Mouse (Mus musculus) MEL (cell line): Measurements from ENCODE around the gene Zmiz1. TPM values are rescaled to one million over a fixed set of nuclear protein-coding genes. Genes with fewer than 3 reads are reported as not detected.

Experiments
- DNase-seq: peaks from one replicate; pipeline ENCODE4 v3.0.0; 2011; ENCODE audit warnings: low read depth, low spot score
- H3K27ac ChIP-seq: 2 replicates; pipeline ENCODE4 v1.5.1; 2012; ENCODE audit warnings: low read depth, mild to moderate bottlenecking, control low read depth, low read length, moderate library complexity; ENCODE audit not compliant: control insufficient read depth
- H3K27me3 ChIP-seq, 2 experiments: fragments of 150-350 bp in 1 of 2; sonication (generic) in 1 of 2; 2 replicates each; pipeline ENCODE4 v1.6.1; 2012; ENCODE audit warnings: low read length in 2 of 2, mild to moderate bottlenecking in 2 of 2, improper control_type of control experiment in 1 of 2, moderate library complexity in 1 of 2; ENCODE audit not compliant: insufficient read depth in 2 of 2, control insufficient read depth in 1 of 2
- H3K36me3 ChIP-seq, 2 experiments: 2 replicates each; pipeline ENCODE4 v1.6.1; 2012 to 2014; ENCODE audit warnings: low read length in 2 of 2, improper control_type of control experiment in 1 of 2, inconsistent platforms in 1 of 2, mild to moderate bottlenecking in 1 of 2; ENCODE audit not compliant: insufficient read depth in 2 of 2, control insufficient read depth in 1 of 2
- H3K4me1 ChIP-seq, 2 experiments: fragments of 150-350 bp in 1 of 2; sonication (generic) in 1 of 2; 2 replicates each; pipeline ENCODE4 v1.6.1; 2012; ENCODE audit warnings: low read length in 2 of 2, improper control_type of control experiment in 1 of 2, mild to moderate bottlenecking in 1 of 2; ENCODE audit not compliant: insufficient read depth in 2 of 2, control insufficient read depth in 1 of 2
- H3K4me3 ChIP-seq, 2 experiments: fragments of 150-350 bp in 1 of 2; sonication (generic) in 1 of 2; 2 replicates each; pipeline ENCODE4 v1.5.1; 2012; ENCODE audit warnings: low read depth in 2 of 2, low read length in 2 of 2, mild to moderate bottlenecking in 2 of 2, moderate library complexity in 2 of 2, control low read depth in 1 of 2, improper control_type of control experiment in 1 of 2; ENCODE audit not compliant: control insufficient read depth in 1 of 2, insufficient read depth in 1 of 2
- H3K79me2 ChIP-seq: 2 replicates; pipeline ENCODE4 v1.6.1; 2012; ENCODE audit warnings: mild to moderate bottlenecking, low read length, moderate library complexity; ENCODE audit not compliant: control insufficient read depth, poor library complexity, insufficient read depth
- H3K9ac ChIP-seq: 2 replicates; pipeline ENCODE4 v1.6.1; 2012; ENCODE audit warnings: low read depth, mild to moderate bottlenecking, control low read depth, low read length, moderate library complexity; ENCODE audit not compliant: control insufficient read depth, poor library complexity, severe bottlenecking
- H3K9me3 ChIP-seq: fragments of 150-350 bp; sonication (generic); replicated peaks from 2 replicates; pipeline ENCODE4 v1.6.1; 2012; ENCODE audit warnings: mild to moderate bottlenecking, low read length, improper control_type of control experiment, moderate library complexity; ENCODE audit not compliant: insufficient read depth
- BHLHE40 ChIP-seq: IDR thresholded peaks from 2 replicates; pipeline ENCODE4 v1.6.1; 2012; ENCODE audit warnings: low read depth, mild to moderate bottlenecking, inconsistent platforms, low read length, improper control_type of control experiment, borderline replicate concordance
- CHD1 ChIP-seq: IDR thresholded peaks from 2 replicates; pipeline ENCODE4 v1.6.1; 2012; ENCODE audit warnings: low read depth, mild to moderate bottlenecking, inconsistent platforms, low read length, improper control_type of control experiment
- CTCF ChIP-seq, 3 experiments: IDR thresholded peaks in 2 of 3; conservative IDR thresholded peaks in 1 of 3; 2 replicates each; pipeline ENCODE4 v1.5.1; 2011 to 2012; ENCODE audit warnings: low read length in 3 of 3, low read depth in 2 of 3, mild to moderate bottlenecking in 2 of 3, improper control_type of control experiment in 1 of 3, inconsistent platforms in 1 of 3, mixed read lengths in 1 of 3, moderate library complexity in 1 of 3; ENCODE audit not compliant: control insufficient read depth in 1 of 3, insufficient read depth in 1 of 3, poor library complexity in 1 of 3, severe bottlenecking in 1 of 3
- E2F4 ChIP-seq: IDR thresholded peaks from 2 replicates; pipeline ENCODE4 v1.6.1; 2011; ENCODE audit warnings: low read depth, low read length, improper control_type of control experiment, borderline replicate concordance
- ELF1 ChIP-seq: IDR thresholded peaks from 2 replicates; pipeline ENCODE4 v1.6.1; 2014; ENCODE audit warnings: low read depth, mild to moderate bottlenecking, inconsistent platforms, low read length, improper control_type of control experiment, moderate library complexity
- ETS1 ChIP-seq: IDR thresholded peaks from 2 replicates; pipeline ENCODE4 v1.6.1; 2012; ENCODE audit warnings: low read depth, mild to moderate bottlenecking, inconsistent platforms, low read length, improper control_type of control experiment, moderate library complexity
- GABPA ChIP-seq: IDR thresholded peaks from 2 replicates; pipeline ENCODE4 v1.6.1; 2012; ENCODE audit warnings: low read depth, mild to moderate bottlenecking, inconsistent platforms, low read length, improper control_type of control experiment, moderate library complexity
- GATA1 ChIP-seq: IDR thresholded peaks from 2 replicates; pipeline ENCODE4 v1.6.1; 2011; ENCODE audit warnings: low read depth, low read length, improper control_type of control experiment
- JUND ChIP-seq: IDR thresholded peaks from 2 replicates; pipeline ENCODE4 v1.6.1; 2011; ENCODE audit warnings: low read depth, mild to moderate bottlenecking, improper control_type of control experiment, low read length
- MEF2A ChIP-seq: IDR thresholded peaks from 2 replicates; pipeline ENCODE4 v1.6.1; 2014; ENCODE audit warnings: low read depth, mild to moderate bottlenecking, inconsistent platforms, low read length, improper control_type of control experiment; ENCODE audit not compliant: poor library complexity, insufficient replicate concordance, severe bottlenecking; ENCODE audit errors: extremely low read depth
- MXI1 ChIP-seq: IDR thresholded peaks from 2 replicates; pipeline ENCODE4 v1.6.1; 2011; ENCODE audit warnings: mild to moderate bottlenecking, low read depth, low read length, improper control_type of control experiment
- MYB ChIP-seq: IDR thresholded peaks from 2 replicates; pipeline ENCODE4 v1.6.1; 2011; ENCODE audit warnings: mild to moderate bottlenecking, low read depth, low read length, improper control_type of control experiment
- MYC ChIP-seq: IDR thresholded peaks from 2 replicates; pipeline ENCODE4 v1.6.1; 2011; ENCODE audit warnings: low read depth, mild to moderate bottlenecking, low read length, improper control_type of control experiment, moderate library complexity
- NRF1 ChIP-seq: IDR thresholded peaks from 2 replicates; pipeline ENCODE4 v1.6.1; 2014; ENCODE audit warnings: low read depth, mild to moderate bottlenecking, inconsistent platforms, low read length, improper control_type of control experiment, moderate library complexity; ENCODE audit not compliant: poor library complexity, insufficient read depth, severe bottlenecking
- POLR2AphosphoS2 ChIP-seq: IDR thresholded peaks from 2 replicates; pipeline ENCODE4 v1.6.1; 2011; ENCODE audit warnings: low read length, improper control_type of control experiment
- POLR2AphosphoS5 ChIP-seq: IDR thresholded peaks from 2 replicates; pipeline ENCODE4 v1.6.1; 2012; ENCODE audit warnings: low read depth, borderline replicate concordance, mild to moderate bottlenecking, inconsistent platforms, low read length, moderate library complexity, mixed read lengths
- RAD21 ChIP-seq: IDR thresholded peaks from 2 replicates; pipeline ENCODE4 v1.6.1; 2011; ENCODE audit warnings: mild to moderate bottlenecking, low read depth, low read length, improper control_type of control experiment
- RCOR1 ChIP-seq: IDR thresholded peaks from 2 replicates; pipeline ENCODE4 v1.6.1; 2012; ENCODE audit warnings: low read depth, mild to moderate bottlenecking, inconsistent platforms, low read length, improper control_type of control experiment
- SIN3A ChIP-seq: IDR thresholded peaks from 2 replicates; pipeline ENCODE4 v1.6.1; 2012; ENCODE audit warnings: low read length, improper control_type of control experiment, inconsistent platforms
- SMC3 ChIP-seq: IDR thresholded peaks from 2 replicates; pipeline ENCODE4 v1.6.1; 2011; ENCODE audit warnings: low read depth, low read length, improper control_type of control experiment
- TAL1 ChIP-seq: IDR thresholded peaks from 2 replicates; pipeline ENCODE4 v1.6.1; 2012; ENCODE audit warnings: mild to moderate bottlenecking, inconsistent platforms, low read length, moderate library complexity, mixed read lengths
- TCF12 ChIP-seq: IDR thresholded peaks from 2 replicates; pipeline ENCODE4 v1.6.1; 2014; ENCODE audit warnings: low read depth, mild to moderate bottlenecking, inconsistent platforms, low read length, improper control_type of control experiment, moderate library complexity
- UBTF ChIP-seq: IDR thresholded peaks from 2 replicates; pipeline ENCODE4 v1.6.1; 2012; ENCODE audit warnings: low read depth, mild to moderate bottlenecking, inconsistent platforms, low read length, improper control_type of control experiment, moderate library complexity, borderline replicate concordance; ENCODE audit not compliant: insufficient read depth
- USF1 ChIP-seq: IDR thresholded peaks from 2 replicates; pipeline ENCODE4 v1.6.1; 2014; ENCODE audit warnings: low read depth, mild to moderate bottlenecking, inconsistent platforms, low read length, improper control_type of control experiment, moderate library complexity
- ZC3H11A ChIP-seq: IDR thresholded peaks from 2 replicates; pipeline ENCODE4 v1.6.1; 2012; ENCODE audit warnings: low read depth, mild to moderate bottlenecking, inconsistent platforms, low read length, improper control_type of control experiment
- ZKSCAN1 ChIP-seq: IDR thresholded peaks from 2 replicates; pipeline ENCODE4 v1.6.1; 2012; ENCODE audit warnings: low read depth, mild to moderate bottlenecking, inconsistent platforms, low read length, improper control_type of control experiment, moderate library complexity
- ZMIZ1 ChIP-seq: IDR thresholded peaks from 2 replicates; pipeline ENCODE4 v1.6.1; 2012; ENCODE audit warnings: low read depth, mild to moderate bottlenecking, inconsistent platforms, low read length, improper control_type of control experiment, moderate library complexity
- ZNF384 ChIP-seq: IDR thresholded peaks from 2 replicates; pipeline ENCODE4 v1.6.1; 2012; ENCODE audit warnings: low read depth, mild to moderate bottlenecking, inconsistent platforms, low read length, improper control_type of control experiment
- polyA plus RNA-seq, 2 experiments: library from polyadenylated mRNA; stranded (reverse) in 1 of 2; unstranded in 1 of 2; fragments of >175 nt in 1 of 2; fragments of >200 nt in 1 of 2; gene quantifications; 2 replicates each; pipeline versions ENCODE4 v1.2.1 to v1.2.4; 2012; ENCODE audit warnings: low replicate concordance in 2 of 2, low read depth in 1 of 2; ENCODE audit not compliant: insufficient read length in 2 of 2, insufficient read depth in 1 of 2, missing spikeins in 1 of 2
- total RNA-seq: library from RNA; depleted of rRNA; stranded (reverse); fragments of 300-350 nt; gene quantifications from 2 replicates; pipeline ENCODE4 v1.2.3, GENCODE M21; 2012

Zmiz1 gene
- total and polyA plus RNA-seq, 3 experiments = 2.7 to 19.9 TPM; not detected in 1

DNA sequence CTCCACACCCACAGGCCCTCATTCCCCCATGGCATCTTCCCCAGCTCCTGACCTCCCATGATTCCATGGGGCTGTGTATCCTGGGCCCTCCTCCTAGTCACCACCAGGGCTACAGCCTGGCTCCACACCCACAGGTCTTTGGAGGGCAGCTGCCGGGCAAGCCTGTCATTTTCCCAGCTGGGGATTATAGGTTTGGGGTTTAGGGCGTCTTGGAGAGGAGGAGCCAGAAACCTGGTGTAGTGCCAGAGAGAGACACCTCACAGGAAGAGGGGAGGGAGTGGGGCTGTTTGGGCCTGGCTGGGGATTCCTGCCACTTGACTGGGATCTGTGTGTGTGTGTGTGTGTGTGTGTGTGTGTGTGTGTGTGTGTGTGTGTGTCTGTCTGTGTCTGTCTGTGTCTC, 92.7 kb downstream of the Zmiz1 start:
- Histone ChIP-seq H3K36me3 (no peaks in the 10 kb centered on the region), H3K27ac (no peak overlapping the region), H3K27me3 (no peaks in the 10 kb centered on the region), H3K4me1 (no peaks in the 10 kb centered on the region), H3K4me3 (no peak overlapping the region), H3K9ac (no peak overlapping the region), H3K9me3 (no peaks in the 10 kb centered on the region), H3K79me2 (no peaks in the 10 kb centered on the region)
- TF ChIP-seq MEF2A (no peak), GATA1 (no peak), SIN3A (no peak), MYC (no peak), E2F4 (no peak), CTCF (IDR thresholded peaks at IDR 0.05 in 2 of 3, conservative IDR thresholded peaks at IDR 0.05 in 1 of 3; ENCODE audit: control insufficient read depth in 1 of 3, insufficient read depth in 1 of 3, low read depth in 2 of 3, low read length in 3 of 3, poor library complexity in 1 of 3, severe bottlenecking in 1 of 3) (no peak), RAD21 (no peak), RCOR1 (no peak), CHD1 (no peak), USF1 (no peak), TCF12 (no peak), ZNF384 (no peak), TAL1 (no peak), ZKSCAN1 (no peak), GABPA (no peak), ZC3H11A (no peak), ELF1 (no peak), JUND (no peak), ZMIZ1 (no peak)
- no peak for DNase-seq

DNA sequence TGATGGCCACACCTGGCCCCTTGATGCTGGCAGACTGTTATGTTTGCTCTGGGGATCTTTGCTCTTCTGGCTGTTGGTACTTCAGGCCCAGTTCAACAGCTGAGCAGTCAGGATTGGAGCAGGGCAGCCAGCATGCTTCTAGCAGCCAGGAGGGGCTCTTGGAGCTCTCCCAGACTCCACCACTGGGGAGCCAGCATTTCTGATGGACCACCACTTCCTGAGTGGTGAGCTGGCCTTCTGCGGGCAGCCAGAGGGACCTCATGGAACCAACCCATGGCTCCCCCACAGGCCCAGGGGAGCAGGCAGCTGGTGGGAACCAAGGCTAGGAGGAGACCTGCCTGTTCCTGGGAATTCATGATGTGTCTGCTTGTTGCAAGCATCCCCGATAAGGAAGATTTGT, 94.4 kb downstream of the Zmiz1 start:
- Histone ChIP-seq H3K4me3 (no peak overlapping the region), H3K27ac (no peak overlapping the region), H3K9ac (no peak overlapping the region), H3K36me3 (no peaks in the 10 kb centered on the region), H3K79me2 (no peaks in the 10 kb centered on the region)
- TF ChIP-seq TAL1 (no peak), CTCF (IDR thresholded peaks at IDR 0.05 in 2 of 3, conservative IDR thresholded peaks at IDR 0.05 in 1 of 3; ENCODE audit: control insufficient read depth in 1 of 3, insufficient read depth in 1 of 3, low read depth in 2 of 3, low read length in 3 of 3, poor library complexity in 1 of 3, severe bottlenecking in 1 of 3) (no peak), ZNF384 (no peak), TCF12 (no peak), BHLHE40 (no peak), CHD1 (no peak), UBTF (no peak), JUND (no peak), ZMIZ1 (no peak), MYB (no peak), POLR2AphosphoS5 (no peak), MXI1 (no peak), POLR2AphosphoS2 (no peak), GATA1 (no peak), NRF1 (no peak), GABPA (no peak), USF1 (no peak), MYC (no peak), ETS1 (no peak), SMC3 (no peak)
- TF ChIP-seq, all 39 proteins: peak for 0
- no peaks in the 10 kb centered on the region for H3K27me3 ChIP-seq
- DNase-seq = no peak
- no peaks in the 10 kb centered on the region for H3K4me1 ChIP-seq
- no peaks in the 10 kb centered on the region for H3K9me3 ChIP-seq
